Mouse (Mus musculus) left cerebral cortex, postnatal 4 days (tissue): ENCODE measurements around the gene Ube2e1. TPM values are rescaled to one million over a fixed set of nuclear protein-coding genes. Genes with fewer than 3 reads are reported as not detected.

Experiments used
- DNase-seq: peaks from one replicate; pipeline ENCODE4 v3.0.0-alpha.2; 2022
- intact Hi-C: fragments of 180-260 bp; cut with DNase I; formaldehyde crosslinking; loops from one replicate; pipeline ENCODE4 v1.15.1; 2025
- total RNA-seq, 2 experiments: library from RNA; stranded (reverse); gene quantifications; 2 replicates each; pipeline ENCODE4 v1.2.3; 2021

Gene Ube2e1
- total RNA-seq = 100 to 1,000 TPM; 109 to 114 TPM

DNA sequence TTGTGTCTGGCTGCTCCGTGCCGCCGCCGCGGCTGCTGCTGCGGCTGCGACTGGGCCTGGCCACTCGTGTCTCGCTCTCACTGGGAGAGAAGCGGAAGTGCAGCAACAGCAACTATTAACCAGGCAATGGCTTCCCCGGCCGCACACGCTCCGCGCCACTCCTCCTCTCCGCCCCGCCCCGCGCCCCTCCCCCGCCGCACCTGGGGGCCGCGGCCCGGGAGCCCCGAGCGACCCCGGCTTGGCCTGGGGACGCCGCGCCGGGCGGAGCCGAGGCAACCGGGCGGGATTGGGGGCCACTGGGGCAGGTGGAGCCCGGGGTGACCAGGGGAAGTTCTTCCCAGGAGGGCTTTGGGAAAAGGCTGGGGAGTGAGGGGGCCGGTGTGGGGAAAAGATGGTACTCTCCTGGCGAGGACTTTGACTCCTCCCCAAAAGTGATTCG, at the start of gene Ube2e1:
Gene Ube2e1, minus strand, starts transcription at position 167 of the 439 bp plus-strand sequence.
- DNase-seq = peak; percentile 71
- intact Hi-C loops = no loop called here

DNA sequence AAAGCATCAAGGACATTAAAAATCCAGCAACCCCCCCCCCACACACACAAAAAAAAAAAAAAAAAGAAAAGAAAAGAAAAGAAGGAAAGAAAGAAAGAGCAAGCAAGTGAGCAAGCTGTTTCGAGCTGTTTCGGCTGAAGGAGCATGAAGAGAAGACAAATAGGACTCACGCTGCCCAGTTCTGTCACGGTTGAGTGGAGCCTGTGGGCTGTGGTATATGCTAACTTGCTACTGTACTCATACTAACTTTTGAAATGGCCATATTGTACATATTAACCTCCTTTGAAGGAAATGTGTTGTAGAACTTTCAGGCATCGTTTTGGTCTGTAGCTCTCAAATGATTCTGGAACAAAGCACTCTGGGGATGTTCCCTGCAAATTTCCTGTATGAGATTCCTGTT, 48.2 kb upstream of the Ube2e1 start:
- DNase-seq = no peak
- intact Hi-C loops = loop anchor here (10.0 kb wide), 1 partner anchor 665 kb away; no protein-coding TSS in a partner anchor

DNA sequence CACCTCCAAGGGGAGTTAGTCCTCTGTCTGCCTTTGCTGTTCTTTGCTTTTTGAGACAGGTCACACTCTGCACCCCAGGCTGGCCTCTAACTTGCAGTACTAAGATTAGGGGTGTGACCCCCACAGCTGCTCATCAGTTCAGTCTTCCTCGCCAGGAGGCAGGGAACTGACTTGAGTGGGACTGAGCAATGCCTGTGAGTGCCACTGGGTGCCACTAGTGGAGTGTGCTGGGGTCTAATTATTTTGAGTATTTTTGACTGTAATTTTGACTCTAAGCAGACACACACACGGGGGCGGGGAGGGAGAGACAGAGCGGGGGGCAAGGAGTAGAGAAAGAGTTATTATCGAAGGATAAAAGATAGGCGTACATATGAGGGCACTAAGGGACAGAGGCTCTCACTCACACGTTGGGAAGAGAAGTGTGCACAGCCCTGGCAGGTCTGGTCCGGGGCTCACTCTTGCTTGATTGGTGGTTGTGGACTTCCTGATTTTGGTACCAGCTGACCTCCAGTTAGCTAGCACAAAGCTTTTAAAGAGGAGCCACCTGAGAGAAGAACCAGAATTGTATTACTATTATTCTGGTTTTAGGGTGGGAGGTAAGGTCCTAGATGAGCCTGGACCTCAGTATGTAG, 46.4 kb upstream of the Ube2e1 start:
- intact Hi-C loops = loop anchor here (10.0 kb wide), 1 partner anchor 667 kb away; no protein-coding TSS in a partner anchor
- DNase-seq = peak; percentile 21

DNA sequence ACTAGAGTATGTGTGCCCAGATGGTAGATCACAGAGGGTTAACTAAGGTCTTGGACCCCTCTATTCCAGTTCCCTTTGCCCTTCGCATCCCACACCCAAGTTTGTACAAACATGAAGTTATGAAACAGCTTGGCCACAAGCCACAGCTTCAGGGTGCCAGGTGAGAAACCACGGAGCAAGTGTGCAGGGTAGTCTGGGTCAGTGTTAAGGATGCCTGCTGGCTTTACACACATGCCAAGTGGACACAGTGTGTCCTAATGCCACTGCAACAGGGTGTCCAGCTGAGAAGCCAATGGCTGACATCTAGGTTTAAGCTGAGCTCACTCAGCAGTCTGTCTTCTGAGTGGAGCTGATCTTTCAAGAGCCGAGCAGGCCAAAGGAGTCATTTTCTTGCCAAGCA, 44.5 kb upstream of the Ube2e1 start:
- intact Hi-C loops = loop anchor here (10.0 kb wide), 1 partner anchor 669 kb away; no protein-coding TSS in a partner anchor
- DNase-seq = no peak

DNA sequence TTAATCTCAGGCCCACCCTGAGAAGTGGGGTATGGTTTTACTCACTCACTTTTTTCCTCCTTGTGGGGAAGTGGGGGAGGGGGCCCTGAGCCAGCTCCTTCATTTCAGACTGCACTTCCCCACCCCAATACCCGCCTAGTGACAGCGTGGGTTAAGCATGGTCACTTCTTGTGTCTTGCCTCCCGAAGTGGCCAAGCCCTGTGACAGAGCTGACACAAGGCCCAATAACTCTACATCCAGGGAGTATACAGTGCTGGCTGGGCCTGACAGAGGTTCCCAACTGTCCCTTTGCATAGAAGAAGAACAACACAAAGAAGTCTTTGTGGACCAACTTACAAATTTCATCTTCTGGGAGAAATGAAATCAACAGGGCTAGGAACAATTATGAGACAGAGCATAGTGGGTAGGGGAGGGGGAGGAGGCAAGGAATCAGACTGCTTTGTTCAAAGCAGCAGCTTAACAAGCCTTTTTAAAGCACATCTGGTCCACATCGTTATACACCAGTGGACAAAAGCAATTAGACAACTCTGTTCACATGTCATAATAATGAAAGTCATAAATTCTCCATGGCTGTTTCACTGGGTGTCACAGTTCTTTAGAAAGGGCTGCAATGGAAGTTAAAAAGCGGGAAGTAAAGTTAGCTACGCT, 42.2 kb upstream of the Ube2e1 start:
- DNase-seq = no peak
- intact Hi-C loops = loop anchor here (10.0 kb wide), 1 partner anchor 671 kb away; no protein-coding TSS in a partner anchor

DNA sequence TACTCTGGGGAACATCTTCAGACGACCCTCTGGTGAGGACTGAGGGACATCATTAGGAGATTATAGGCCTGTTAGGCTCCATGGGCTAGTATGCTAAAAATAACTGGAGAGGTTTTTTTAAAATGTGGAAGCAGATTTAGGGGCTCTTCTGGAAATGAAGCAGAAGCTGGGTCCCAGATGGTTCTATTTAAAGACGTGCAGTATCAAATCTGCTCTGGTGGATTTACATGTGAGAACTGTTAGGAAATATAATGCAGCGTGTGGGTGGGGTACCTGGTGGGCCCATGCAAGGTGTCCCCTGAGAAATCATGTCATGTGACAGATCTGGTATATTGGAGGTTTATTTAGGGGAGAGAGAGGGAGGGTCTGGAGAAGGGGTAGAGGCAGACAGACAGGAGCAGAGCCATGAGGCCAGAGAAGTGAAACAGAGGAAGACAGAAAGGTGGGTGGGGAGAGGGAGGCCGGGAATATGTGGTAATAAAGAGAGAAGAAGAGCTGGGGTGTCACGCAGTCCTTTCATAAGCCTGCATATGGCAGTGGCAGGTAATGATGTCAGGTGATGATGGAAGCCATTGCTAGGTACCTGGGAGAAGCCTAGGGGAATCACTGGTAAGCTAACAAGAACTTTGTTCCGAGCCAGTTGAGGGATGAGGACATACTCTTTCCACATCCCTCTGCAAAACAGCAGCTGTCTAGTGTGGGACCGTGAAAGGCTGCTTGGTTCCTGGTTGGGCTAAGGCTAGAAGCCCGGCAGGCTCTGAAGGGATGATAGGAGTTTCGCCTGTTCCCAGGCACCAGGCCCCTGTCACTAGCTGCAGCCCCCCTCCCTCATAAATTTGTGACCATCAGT, 41.3 kb upstream of the Ube2e1 start:
- intact Hi-C loops = loop anchor here (10.0 kb wide), 1 partner anchor 672 kb away; no protein-coding TSS in a partner anchor
- no peak for DNase-seq

DNA sequence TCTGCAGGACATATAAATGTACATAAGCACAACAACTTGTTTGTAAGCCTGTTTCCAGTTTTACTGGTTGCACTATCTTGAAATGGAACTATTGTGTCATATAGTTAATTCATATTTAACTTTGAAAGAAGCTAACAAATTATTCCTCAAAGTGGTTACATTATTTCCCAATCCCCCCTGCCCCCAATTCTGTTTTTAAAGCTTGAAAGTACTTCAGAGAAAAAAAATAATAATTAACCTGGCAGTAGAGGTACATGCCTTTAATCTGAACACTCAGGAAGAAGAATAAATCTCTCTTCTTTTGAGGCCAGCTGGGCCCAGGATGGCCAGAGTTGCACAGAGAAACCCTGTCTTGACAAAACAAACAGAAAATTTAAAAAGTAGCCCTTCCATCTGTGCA, 37.4 kb upstream of the Ube2e1 start:
- DNase-seq = no peak
- intact Hi-C loops = no loop called here

DNA sequence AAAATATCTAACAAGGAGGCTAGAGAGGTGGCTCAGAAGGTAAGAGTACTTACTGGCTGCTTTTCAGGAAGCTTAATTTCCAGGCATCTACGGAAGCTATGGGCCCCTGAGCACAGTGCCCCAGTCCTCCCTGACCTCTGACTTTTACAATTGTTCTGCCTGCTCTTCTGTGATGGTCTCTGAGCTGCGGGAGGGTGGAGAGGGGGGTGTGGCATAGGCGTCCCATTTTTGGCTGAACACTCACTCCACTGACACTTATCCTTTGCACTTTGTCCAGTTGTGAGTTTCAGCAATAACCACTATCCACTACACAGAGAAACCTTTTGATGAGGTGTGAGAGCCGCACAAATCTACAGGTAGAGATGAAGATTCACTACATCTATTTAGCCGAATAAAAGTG, 35.4 kb upstream of the Ube2e1 start:
- intact Hi-C loops = no loop called here
- DNase-seq = no peak

DNA sequence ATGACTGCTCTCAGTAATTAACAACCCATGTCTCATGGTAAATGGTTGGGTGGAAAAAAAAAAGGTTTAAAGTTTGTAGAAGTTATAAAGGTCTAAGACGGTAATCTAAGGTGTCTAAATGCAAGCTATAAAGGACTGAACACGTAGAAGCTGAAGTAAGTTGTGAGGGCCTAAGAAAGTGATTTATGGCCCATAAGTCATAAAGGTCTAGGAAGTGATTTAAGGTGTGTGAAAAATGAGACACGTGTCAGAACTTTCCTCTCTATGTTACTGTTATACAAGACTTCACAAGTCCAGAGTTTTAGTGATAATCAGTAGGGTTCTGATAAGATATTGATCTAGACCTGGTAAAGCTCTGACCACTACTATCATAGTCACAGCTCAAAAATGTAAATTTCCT, 32.7 kb upstream of the Ube2e1 start:
- intact Hi-C loops = no loop called here

DNA sequence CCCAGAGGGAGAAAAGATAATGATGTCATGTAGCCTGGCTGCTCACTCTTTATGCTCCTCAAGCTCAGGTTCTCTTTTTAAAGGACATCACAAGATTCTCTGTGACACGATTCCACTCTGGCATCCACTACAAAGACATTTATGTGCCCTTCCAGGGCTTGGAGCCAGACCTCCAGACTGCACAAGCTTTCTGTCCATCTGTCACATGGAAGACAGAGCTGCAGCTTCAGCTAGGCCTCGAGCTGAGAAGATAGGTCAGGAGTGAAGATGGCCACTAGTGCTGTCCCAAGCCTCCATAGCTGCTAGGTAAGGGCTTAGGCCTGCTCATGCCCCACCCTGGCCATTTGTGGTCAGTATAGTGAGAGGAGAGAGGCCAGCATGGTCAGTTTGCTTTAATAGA, 24.8 kb upstream of the Ube2e1 start:
- intact Hi-C loops = loop anchor here (10.0 kb wide), 1 partner anchor 62 kb away; no protein-coding TSS in a partner anchor

More for the DNA sequence above, 32.7 kb upstream of the Ube2e1 start:
- DNase-seq = no peak

DNA sequence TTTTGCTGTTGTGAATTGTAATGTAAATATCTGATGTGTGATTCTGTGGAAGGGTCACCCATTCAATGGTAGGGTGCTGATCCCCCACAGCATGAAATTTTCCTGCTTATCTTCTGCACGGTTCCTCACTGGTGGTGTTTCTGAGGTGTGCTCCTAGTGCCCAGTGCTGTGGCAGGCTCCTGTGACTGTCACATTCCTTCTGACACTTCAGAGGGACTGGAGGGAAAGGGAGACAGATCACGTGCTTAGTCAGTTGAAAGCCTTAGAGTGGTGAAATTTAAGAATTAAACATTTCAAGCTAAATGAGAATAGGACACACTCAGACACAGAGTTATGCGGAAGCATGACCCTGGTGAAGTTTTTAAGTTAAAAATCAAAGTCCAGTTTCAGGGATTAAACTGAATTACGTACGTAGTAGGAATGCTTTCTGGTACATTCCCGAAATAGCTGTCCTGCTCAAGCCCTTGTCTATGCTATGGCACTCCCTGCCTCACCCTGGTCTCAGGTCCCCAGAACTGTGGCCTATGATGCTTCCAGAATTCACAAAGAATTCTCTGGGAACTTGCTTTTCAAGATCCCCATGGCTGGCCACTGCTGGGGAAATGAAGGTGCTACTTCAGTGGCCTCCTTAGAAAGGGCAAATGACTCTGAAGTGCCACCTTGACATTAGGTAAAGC, 24.0 kb upstream of the Ube2e1 start:
- intact Hi-C loops = loop anchor here (10.0 kb wide), 1 partner anchor 61 kb away; no protein-coding TSS in a partner anchor

More for the DNA sequence above, 24.8 kb upstream of the Ube2e1 start:
- DNase-seq = peak; percentile 41

DNA sequence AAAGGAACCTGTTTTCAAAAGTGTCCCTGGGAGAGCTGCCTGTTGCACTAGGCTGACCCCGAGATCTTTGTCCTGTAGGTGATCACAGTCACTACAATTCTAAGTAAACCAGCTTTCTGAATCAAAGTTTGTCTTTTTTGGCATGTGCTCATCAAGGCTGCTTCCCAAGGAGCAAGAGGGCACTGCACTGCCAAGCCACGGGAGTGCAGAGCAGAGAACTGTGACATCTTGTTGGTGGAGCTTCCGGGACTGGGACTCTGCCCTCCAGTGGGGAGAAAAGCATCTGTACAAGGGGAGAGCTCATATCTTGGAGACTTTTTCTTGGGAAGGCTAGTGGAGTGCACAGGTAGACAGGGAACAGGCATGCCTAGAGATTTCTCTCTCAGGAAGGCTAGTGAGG, 21.9 kb upstream of the Ube2e1 start:
- intact Hi-C loops = loop anchor here (10.0 kb wide), 1 partner anchor 59 kb away; no protein-coding TSS in a partner anchor
- DNase-seq = no peak

More for the DNA sequence above, 24.0 kb upstream of the Ube2e1 start:
- DNase-seq = no peak

DNA sequence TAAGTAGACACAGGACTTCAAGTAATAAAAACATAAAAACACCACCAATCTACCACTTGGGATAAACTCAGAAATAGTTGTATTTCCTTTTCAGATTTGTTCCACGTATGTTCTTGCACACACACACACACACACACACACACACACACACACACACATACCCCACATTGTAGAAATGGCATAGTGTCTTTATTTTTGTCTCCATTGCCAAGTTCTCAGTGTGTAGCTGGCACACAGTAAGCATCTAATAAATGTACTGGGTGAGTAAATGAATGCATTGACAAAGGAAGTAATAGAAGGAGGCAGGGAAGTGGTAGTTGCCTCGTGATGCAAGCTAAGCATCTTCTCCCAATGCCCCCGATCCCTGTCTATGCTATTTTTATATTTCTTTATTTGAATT, 21.3 kb upstream of the Ube2e1 start:
- DNase-seq = no peak
- intact Hi-C loops = loop anchor here (10.0 kb wide), 1 partner anchor 58 kb away; no protein-coding TSS in a partner anchor

DNA sequence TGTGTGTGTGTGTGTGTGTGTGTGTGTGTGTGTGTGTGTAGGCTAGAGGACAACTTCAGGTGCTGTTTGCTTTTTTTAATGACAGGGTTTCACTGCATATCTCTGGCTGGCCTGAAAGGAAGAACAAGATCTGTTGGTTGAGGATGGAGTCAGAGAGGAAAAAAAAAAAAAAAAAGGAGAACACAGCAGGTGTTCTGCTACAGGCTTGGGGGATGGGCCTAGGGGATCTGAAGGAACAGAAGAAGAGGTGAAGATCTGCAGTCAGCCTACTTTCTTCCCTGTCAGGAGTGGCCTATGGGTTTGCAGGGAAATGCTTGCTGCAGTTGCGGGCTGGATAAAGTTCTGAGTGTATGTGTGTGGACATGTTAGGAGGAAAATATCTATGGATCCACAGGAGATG, 19.0 kb upstream of the Ube2e1 start:
- intact Hi-C loops = loop anchor here (10.0 kb wide), 1 partner anchor 56 kb away; no protein-coding TSS in a partner anchor
- no peak for DNase-seq

DNA sequence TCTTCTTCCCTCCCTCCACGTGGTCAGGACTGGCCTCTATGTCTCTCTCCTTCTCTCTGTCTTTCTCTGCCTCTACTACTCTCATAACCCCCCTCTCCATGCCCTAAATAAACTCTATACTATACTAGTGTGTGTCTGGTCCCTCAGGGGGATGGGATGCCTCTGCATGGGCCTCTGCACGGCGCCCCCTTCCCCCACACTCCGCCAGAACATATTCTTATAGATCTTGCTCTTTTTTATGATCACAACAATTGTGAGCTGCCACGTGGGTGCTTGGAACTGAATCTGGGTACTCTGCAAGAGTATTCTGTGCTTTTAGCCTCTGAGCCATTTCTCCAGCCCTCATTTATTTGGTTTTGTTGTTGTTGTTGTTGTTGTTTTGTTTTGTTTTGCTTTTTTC, 18.2 kb upstream of the Ube2e1 start:
- intact Hi-C loops = loop anchor here (10.0 kb wide), 1 partner anchor 55 kb away; no protein-coding TSS in a partner anchor
- DNase-seq = no peak

DNA sequence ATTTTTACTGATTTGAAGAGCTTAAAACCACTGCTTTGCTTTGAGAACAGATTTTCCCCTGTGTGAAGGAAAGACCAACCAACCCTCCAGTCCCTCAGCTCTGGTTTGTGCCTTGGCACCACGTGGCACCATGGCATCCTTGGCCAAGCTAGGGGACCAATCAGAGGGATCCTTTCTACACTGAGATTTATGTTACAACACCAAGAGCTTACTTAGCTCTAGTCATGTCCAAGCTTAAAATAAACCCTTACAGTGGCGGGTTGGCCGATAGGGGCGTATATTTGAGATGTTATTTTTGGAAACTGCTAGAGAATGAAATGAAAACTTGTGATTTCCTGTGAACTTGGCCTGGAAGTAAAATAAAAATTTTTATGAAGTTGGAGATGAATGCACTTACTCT, 11.9 kb upstream of the Ube2e1 start:
- intact Hi-C loops = no loop called here
- no peak for DNase-seq

DNA sequence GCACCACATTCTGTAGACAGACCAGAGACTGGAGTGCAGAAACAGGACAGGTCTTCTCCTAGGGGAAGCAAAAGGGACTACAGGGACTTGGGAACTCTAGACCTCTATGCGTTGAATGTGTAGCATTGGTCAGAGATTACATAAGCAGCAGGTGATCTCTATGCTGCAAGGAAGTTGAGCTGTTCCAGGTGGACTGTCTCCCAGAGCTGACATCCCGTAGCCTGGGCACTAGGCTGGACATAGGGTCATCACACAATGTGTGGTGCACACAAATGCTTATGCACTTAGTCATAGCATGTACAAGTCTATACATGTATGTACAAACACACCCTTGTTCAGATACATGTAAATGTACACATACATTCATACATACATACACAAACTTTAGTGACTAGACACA, 11.1 kb upstream of the Ube2e1 start:
- intact Hi-C loops = no loop called here
- DNase-seq = no peak

DNA sequence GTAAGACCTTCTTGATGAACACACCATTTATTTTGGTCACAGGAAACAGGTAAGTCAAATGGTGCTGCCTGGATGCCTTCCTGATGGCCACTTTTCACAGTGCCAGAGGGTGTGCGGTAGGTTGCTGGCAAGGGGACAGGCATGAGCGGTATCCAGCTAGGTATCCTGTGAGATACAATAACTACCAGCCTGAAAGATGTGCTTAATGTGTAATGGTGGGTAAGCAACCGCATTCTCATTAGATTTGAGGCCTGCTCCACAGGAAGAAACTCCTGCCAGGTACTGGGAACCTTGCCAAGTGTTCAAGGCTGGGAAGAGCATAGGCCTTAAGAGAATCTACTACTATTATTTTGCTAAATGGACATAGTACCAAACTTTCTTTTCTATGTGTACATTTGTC, 9.4 kb upstream of the Ube2e1 start:
- intact Hi-C loops = no loop called here
- DNase-seq = peak; percentile 70

DNA sequence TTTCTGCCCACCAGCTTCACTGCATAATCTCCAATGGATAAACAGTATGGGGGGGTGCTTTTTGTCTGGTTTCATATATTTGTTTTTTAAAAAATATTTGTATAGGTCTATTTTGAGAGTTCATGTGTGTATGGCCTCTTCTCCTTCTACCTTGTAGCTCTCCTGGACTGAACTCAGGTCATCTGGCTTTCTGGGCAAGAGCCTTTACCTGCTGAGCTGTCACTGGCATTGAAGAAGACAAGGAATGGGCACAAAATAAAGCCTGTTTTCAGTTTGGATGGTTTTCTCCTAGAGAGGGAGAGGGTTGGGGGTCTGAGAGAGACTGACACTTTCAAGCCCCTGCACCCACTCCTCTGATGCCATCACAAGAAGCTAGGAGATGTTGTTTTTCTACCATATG, 4.4 kb upstream of the Ube2e1 start:
- intact Hi-C loops = no loop called here

More for the DNA sequence above, 4.4 kb upstream of the Ube2e1 start:
- no peak for DNase-seq
